Mouse (Mus musculus): ENCODE measurements around the gene Slc16a5. TPM values are rescaled to one million over a fixed set of nuclear protein-coding genes. Genes with fewer than 3 reads are reported as not detected.

Gene Slc16a5
- polyA plus RNA-seq, 1 experiment from 2014 or later = not detected

DNA sequence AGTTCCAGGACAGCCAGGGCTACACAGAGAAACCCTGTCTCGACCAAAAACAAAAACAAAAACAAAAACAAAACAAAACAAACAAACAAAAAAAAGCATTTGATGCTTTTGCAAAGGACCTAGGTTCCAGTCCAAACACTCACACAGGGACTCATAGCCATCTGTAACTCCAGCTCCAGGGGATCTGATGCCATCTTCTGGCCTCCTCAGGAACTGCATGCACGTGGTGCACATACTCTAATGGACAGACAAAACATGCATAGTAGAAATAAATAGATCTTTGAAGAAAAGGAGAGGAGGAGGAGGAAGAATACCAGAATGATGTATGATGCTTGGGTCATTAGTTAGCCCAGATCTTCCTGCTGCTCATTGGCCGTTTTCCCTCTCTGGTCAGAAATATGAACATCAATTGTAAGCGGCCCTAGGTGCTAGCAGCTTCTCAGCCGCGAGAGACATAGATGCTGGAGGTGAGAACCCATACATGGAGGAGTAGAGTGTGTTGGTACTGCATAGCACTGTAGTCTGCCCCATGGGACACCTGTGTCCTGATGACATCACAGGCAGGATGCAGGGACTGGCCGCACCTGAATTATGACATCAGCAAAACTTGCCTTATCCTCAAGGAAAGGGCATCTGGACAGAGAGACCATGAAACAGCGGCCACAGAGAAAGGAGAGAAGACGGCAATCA, 22.2 kb upstream of the Slc16a5 start, which contains the start of gene Trim80:
Gene Trim80 (plus strand): TSS at position 640 of the 690 bp plus-strand sequence.
- WGBS = 96% methylated on average over 9 of the region's 9 CpGs
- H3K36me3 ChIP-seq (replicated peaks; ENCODE audit: control insufficient read depth, insufficient read depth) = no peaks in the 10 kb centered on the region
- H3K9me3 ChIP-seq (ENCODE audit: control insufficient read depth, low read length) = no peaks in the 10 kb centered on the region
- no peaks in the 10 kb centered on the region for H3K27me3 ChIP-seq (ENCODE audit: control insufficient read depth, insufficient read depth, low read length)
- no peak for ATAC-seq (ENCODE audit: low FRiP score)
- no peak for DNase-seq (ENCODE audit: low spot score)
- peaks cover 13% of the 10 kb centered on the region for H3K4me1 ChIP-seq (replicated peaks; ENCODE audit: control insufficient read depth, insufficient read depth, low read length)
- H3K4me2 ChIP-seq (replicated peaks) = no peak within 1 kb of the TSS
- H3K27ac ChIP-seq = no peak within 1 kb of the TSS
- H3K4me3 ChIP-seq (replicated peaks; ENCODE audit: low read length) = no peak within 1 kb of the TSS
- no peak within 1 kb of the TSS for H3K9ac ChIP-seq

DNA sequence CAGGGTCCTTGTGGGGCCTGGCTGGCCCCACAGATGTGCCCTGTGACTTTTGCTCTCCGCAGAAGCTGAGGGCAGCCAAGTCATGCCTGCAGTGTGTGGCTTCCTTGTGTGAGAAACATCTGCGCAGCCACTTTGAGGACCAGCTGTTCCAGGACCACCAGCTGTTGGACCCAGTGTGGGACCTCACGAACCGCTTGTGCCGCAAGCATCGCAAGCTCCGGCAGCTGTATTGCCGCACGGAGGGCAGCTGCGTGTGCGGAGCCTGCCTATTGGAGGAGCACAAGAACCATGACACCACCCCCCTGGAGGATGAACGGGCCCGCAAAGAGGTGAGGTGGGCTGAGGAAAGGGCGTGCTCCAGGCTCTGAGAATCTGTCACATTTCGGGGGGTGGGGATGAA, 20.9 kb upstream of the Slc16a5 start:
- peaks cover 2% of the 10 kb centered on the region for H3K4me1 ChIP-seq (replicated peaks; ENCODE audit: control insufficient read depth, insufficient read depth, low read length)
- no peak for DNase-seq (ENCODE audit: low spot score)
- H3K9ac ChIP-seq = no peak overlapping the region
- no peak overlapping the region for H3K27ac ChIP-seq
- H3K4me3 ChIP-seq (replicated peaks; ENCODE audit: low read length) = no peak overlapping the region
- no peaks in the 10 kb centered on the region for H3K9me3 ChIP-seq (ENCODE audit: control insufficient read depth, low read length)
- H3K36me3 ChIP-seq (replicated peaks; ENCODE audit: control insufficient read depth, insufficient read depth) = no peaks in the 10 kb centered on the region
- no peak for ATAC-seq (ENCODE audit: low FRiP score)
- H3K27me3 ChIP-seq (ENCODE audit: control insufficient read depth, insufficient read depth, low read length) = no peaks in the 10 kb centered on the region
- H3K4me2 ChIP-seq (replicated peaks) = no peak overlapping the region
- WGBS = 51% methylated on average over 15 of the region's 15 CpGs

DNA sequence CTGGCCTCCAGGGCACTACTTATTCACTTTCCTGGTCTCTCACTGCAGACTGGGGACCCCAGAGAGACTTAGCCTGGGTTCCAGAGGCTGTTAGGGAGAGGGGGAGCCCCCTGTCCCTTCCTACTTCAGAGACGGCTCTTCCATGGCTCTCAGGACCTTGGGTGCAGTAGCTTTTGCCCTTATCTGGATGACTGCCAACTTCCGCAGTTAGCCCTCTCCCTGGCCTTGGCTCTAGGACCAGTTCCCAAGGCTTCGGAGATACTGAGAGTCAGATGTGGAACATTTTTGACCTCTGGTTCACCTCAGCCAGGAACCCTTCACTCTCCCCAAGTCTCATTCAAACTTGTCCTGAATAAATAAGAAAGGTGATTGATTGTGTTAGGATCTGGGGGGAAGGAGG, 15.4 kb upstream of the Slc16a5 start:
- Histone ChIP-seq H3K4me1 (replicated peaks; ENCODE audit: control insufficient read depth, insufficient read depth, low read length) (no peaks in the 10 kb centered on the region), H3K27me3 (ENCODE audit: control insufficient read depth, insufficient read depth, low read length) (no peaks in the 10 kb centered on the region), H3K36me3 (replicated peaks; ENCODE audit: control insufficient read depth, insufficient read depth) (no peaks in the 10 kb centered on the region), H3K9ac (no peak overlapping the region), H3K4me2 (replicated peaks) (no peak overlapping the region), H3K27ac (no peak overlapping the region), H3K4me3 (replicated peaks; ENCODE audit: low read length) (no peak overlapping the region), H3K9me3 (ENCODE audit: control insufficient read depth, low read length) (no peaks in the 10 kb centered on the region)
- ATAC-seq (ENCODE audit: low FRiP score) = no peak
- 70% methylated on average over 3 of the region's 3 CpGs for WGBS
- no peak for DNase-seq (ENCODE audit: low spot score)

DNA sequence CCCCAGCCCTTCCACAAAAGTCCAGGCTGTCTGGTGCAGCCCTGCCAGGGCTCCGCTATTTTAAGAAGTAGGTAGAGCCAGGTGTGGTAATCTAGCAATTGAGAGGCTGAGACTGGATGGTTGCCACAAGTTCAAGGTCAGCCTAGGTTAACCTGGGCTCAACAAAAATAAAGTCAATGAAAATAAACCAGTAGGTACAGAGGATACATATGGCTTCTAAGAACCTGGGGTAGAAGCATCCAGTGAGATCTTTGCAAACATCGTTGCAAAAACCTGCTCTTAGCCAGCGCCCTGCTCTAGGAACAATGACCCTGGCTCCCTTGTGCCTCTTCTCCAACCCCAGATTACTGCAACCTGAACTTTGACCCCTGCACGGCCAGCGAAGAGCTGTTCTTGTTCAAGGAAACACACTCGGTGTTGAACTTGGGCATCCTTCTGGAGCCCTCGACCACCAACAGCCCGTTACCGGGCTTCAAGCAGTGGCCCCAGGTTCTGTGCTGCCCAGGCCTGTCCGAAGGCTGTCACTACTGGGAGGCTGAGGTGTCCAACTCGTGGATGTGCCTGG, 14.9 kb upstream of the Slc16a5 start:
- Histone ChIP-seq H3K4me3 (replicated peaks; ENCODE audit: low read length) (no peak overlapping the region), H3K27ac (no peak overlapping the region), H3K4me1 (replicated peaks; ENCODE audit: control insufficient read depth, insufficient read depth, low read length) (no peaks in the 10 kb centered on the region), H3K27me3 (ENCODE audit: control insufficient read depth, insufficient read depth, low read length) (no peaks in the 10 kb centered on the region), H3K9me3 (ENCODE audit: control insufficient read depth, low read length) (no peaks in the 10 kb centered on the region), H3K4me2 (replicated peaks) (no peak overlapping the region), H3K36me3 (replicated peaks; ENCODE audit: control insufficient read depth, insufficient read depth) (no peaks in the 10 kb centered on the region), H3K9ac (no peak overlapping the region)
- WGBS = 87% methylated on average over 11 of the region's 11 CpGs
- ATAC-seq (ENCODE audit: low FRiP score) (no peak), DNase-seq (ENCODE audit: low spot score) (no peak)

DNA sequence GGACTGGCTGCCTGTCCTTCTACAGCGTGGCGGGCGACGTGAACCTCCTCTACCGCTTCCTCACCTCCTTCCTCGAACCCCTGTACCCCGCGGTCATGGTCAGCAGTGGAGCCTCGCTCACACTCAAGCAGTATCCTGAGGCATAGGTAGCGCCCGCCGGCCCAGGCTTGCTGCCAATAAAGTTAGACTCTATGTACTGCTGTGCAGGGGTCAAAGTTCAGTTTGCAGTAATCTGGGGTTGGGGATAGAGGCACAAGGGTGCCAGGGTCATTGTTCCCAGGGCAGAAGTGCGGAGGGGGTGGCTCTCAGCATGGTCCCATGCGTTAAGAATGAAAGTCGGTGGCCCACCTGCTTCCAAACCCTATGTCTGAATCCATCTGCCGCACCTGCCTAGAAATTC, 14.2 kb upstream of the Slc16a5 start:
- Histone ChIP-seq H3K36me3 (replicated peaks; ENCODE audit: control insufficient read depth, insufficient read depth) (no peaks in the 10 kb centered on the region), H3K4me1 (replicated peaks; ENCODE audit: control insufficient read depth, insufficient read depth, low read length) (no peaks in the 10 kb centered on the region), H3K4me3 (replicated peaks; ENCODE audit: low read length) (no peak overlapping the region), H3K9ac (no peak overlapping the region), H3K27me3 (ENCODE audit: control insufficient read depth, insufficient read depth, low read length) (no peaks in the 10 kb centered on the region), H3K9me3 (ENCODE audit: control insufficient read depth, low read length) (no peaks in the 10 kb centered on the region), H3K27ac (no peak overlapping the region), H3K4me2 (replicated peaks) (no peak overlapping the region)
- DNase-seq (ENCODE audit: low spot score) (no peak), ATAC-seq (ENCODE audit: low FRiP score) (no peak)
- 86% methylated on average over 16 of the region's 16 CpGs for WGBS

DNA sequence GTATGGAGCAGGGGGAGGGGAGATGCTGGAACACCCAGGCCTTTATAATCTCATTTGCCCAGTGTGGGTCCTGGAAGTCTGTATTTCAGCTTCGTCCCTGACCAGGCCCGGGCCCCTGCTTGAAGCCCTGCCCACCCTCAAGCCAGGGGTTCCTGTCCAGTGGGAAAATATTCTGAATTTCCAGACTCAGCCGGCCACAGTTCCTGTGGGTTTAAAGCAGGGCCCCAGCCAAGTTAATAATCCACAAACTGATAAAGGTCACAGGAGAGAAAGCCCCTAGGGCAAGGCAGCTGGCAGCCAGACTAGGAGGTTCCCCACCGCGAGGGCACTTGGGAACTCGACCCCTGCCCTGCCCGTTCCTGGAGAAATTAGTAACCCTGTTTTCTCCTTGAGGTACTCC, 13.3 kb upstream of the Slc16a5 start:
- Histone ChIP-seq H3K36me3 (replicated peaks; ENCODE audit: control insufficient read depth, insufficient read depth) (no peaks in the 10 kb centered on the region), H3K9ac (no peak overlapping the region), H3K4me1 (replicated peaks; ENCODE audit: control insufficient read depth, insufficient read depth, low read length) (no peaks in the 10 kb centered on the region), H3K27me3 (ENCODE audit: control insufficient read depth, insufficient read depth, low read length) (no peaks in the 10 kb centered on the region), H3K4me3 (replicated peaks; ENCODE audit: low read length) (no peak overlapping the region), H3K27ac (no peak overlapping the region), H3K9me3 (ENCODE audit: control insufficient read depth, low read length) (no peaks in the 10 kb centered on the region), H3K4me2 (replicated peaks) (no peak overlapping the region)
- ATAC-seq (ENCODE audit: low FRiP score) (no peak), DNase-seq (ENCODE audit: low spot score) (no peak)
- 46% methylated on average over 7 of the region's 7 CpGs for WGBS

DNA sequence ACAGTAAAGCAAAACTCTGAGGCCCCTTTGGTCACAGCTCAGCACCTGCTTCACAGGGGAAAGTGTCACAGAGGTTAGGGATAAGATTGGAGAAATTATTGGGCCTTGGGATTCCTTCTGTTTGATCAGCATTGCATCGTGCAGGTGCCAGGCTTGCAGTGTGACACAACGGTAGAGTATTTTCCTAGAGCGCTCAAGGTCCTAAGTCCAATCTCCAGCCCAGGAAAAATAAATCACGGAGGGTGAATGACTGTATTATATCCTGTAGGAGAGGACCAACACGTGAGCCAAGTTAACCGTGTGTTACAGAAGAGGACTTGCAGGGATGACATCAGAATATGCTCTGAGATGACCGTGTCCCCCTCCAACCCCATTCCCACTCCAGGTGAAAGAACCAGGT, 12.1 kb upstream of the Slc16a5 start:
- H3K27ac ChIP-seq = no peak overlapping the region
- no peak overlapping the region for H3K4me3 ChIP-seq (replicated peaks; ENCODE audit: low read length)
- H3K27me3 ChIP-seq (ENCODE audit: control insufficient read depth, insufficient read depth, low read length) = no peaks in the 10 kb centered on the region
- DNase-seq (ENCODE audit: low spot score) (no peak), ATAC-seq (ENCODE audit: low FRiP score) (no peak)
- H3K9ac ChIP-seq = no peak overlapping the region
- H3K36me3 ChIP-seq (replicated peaks; ENCODE audit: control insufficient read depth, insufficient read depth) = no peaks in the 10 kb centered on the region
- H3K4me2 ChIP-seq (replicated peaks) = no peak overlapping the region
- H3K9me3 ChIP-seq (ENCODE audit: control insufficient read depth, low read length) = no peaks in the 10 kb centered on the region
- WGBS = 91% methylated on average over 7 of the region's 7 CpGs
- H3K4me1 ChIP-seq (replicated peaks; ENCODE audit: control insufficient read depth, insufficient read depth, low read length) = no peaks in the 10 kb centered on the region

DNA sequence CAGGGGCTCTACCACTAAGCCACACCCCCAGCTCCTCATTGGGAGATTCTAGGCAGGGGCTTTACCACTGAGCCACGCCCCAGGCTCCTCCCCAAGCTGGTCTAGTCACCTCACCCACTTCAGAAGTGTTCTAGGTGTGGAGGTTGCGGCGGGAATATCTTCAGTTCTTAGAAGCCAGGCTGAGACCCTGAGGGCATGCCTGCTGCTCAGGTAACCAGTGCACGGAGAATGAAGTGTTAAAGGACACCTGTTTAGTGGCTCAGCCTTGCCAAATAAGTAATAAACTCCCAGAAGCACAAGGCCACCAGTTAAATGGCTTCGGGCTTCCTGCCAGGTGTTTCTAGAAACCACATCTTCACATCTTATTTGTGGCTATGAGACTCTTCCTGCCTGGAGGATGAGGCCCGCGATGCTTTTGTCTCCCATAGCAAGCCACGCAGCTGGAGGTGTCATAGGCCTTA, 10.5 kb upstream of the Slc16a5 start:
- H3K27ac ChIP-seq = no peak overlapping the region
- no peaks in the 10 kb centered on the region for H3K4me1 ChIP-seq (replicated peaks; ENCODE audit: control insufficient read depth, insufficient read depth, low read length)
- whole genome bisulfite sequencing = 93% methylated on average over 8 of the region's 8 CpGs
- no peaks in the 10 kb centered on the region for H3K9me3 ChIP-seq (ENCODE audit: control insufficient read depth, low read length)
- no peaks in the 10 kb centered on the region for H3K27me3 ChIP-seq (ENCODE audit: control insufficient read depth, insufficient read depth, low read length)
- H3K4me3 ChIP-seq (replicated peaks; ENCODE audit: low read length) = no peak overlapping the region
- ATAC-seq (ENCODE audit: low FRiP score) (no peak), DNase-seq (ENCODE audit: low spot score) (no peak)
- H3K4me2 ChIP-seq (replicated peaks) = no peak overlapping the region
- no peaks in the 10 kb centered on the region for H3K36me3 ChIP-seq (replicated peaks; ENCODE audit: control insufficient read depth, insufficient read depth)
- no peak overlapping the region for H3K9ac ChIP-seq

DNA sequence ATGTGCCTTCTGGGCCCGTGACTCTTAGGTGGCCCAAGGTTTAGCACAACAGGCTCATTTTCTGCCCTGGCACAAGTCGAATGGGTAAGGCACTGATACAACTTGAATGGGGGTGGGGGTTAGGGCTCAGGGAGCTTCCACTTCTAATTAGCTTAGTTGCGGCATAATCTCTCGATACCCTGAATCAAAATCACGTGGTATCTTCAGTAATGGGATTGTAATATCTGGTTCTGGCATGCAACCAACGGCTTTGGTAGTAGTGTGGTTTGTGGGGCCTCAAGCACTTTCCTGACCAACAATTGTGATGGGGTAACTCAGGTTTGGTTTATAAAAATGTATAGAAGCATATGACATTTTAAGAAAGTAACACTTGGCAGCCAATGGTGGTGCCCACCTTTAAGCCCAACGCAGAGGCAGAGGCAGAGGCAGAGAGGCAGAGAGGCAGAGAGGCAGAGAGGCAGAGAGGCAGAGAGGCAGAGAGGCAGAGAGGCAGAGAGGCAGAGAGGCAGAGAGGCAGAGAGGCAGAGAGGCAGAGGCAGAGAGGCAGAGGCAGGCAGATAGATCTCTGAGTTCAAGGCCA, 9.9 kb upstream of the Slc16a5 start:
- no peak overlapping the region for H3K4me3 ChIP-seq (replicated peaks; ENCODE audit: low read length)

More for the DNA sequence above, 9.9 kb upstream of the Slc16a5 start:
- no peak overlapping the region for H3K27ac ChIP-seq
- H3K27me3 ChIP-seq (ENCODE audit: control insufficient read depth, insufficient read depth, low read length) = no peaks in the 10 kb centered on the region
- no peaks in the 10 kb centered on the region for H3K4me1 ChIP-seq (replicated peaks; ENCODE audit: control insufficient read depth, insufficient read depth, low read length)
- H3K9me3 ChIP-seq (ENCODE audit: control insufficient read depth, low read length) = no peaks in the 10 kb centered on the region
- WGBS = 80% methylated on average over 7 of the region's 7 CpGs
- H3K36me3 ChIP-seq (replicated peaks; ENCODE audit: control insufficient read depth, insufficient read depth) = no peaks in the 10 kb centered on the region
- no peak overlapping the region for H3K9ac ChIP-seq
- ATAC-seq (ENCODE audit: low FRiP score) (no peak), DNase-seq (ENCODE audit: low spot score) (no peak)
- no peak overlapping the region for H3K4me2 ChIP-seq (replicated peaks)
